8 mouse cellular contexts compared by ENCODE assay signal in the genomic region with DNA sequence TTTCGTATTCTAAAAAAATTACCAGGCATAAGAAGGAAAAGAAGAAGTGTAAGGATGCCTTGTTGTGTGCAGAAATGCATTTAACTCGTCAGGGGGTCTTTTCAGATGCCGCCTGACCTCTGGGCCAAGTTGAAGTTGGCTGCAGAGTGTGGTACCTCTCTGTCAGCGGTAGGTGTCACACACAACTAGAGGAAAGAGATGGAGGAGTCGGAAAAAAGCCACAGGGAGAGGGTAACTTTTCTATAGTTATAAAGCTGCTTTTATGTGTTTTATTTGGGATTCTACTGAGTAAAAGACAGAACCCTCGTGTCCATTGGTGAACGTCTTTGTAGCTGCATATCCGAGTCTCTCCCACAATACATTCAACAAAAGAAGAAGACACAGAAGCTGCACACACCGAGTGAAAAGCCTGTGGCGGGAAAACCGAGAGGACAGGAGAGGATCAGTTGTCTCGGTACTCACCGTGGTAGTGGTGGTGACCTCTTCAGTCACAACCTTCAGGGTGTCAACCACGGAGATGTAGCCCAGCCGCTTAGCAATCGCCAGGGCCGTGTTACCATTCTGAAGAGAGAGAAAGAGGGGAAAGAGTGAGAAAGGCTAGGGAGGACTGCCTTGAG.
A peak's percentile ranks its signal among the peaks of the same experiment; 100 is the strongest.
DNase-seq lines count a peak whose midpoint lies in the region; ATAC-seq and TF ChIP-seq lines count a peak whose summit lies in the region.

No protein-coding gene starts in this region.

- H3K4me2 ChIP-seq in CH12.LX (ENCODE audit: insufficient read depth, low read depth, poor library complexity, severe bottlenecking): peak overlapping the region; percentile 21; the same call in 1 of the 2 replicates
- peak overlapping the region; percentile 61 for H3K4me2 ChIP-seq in forebrain, embryonic 13.5 days
- peak overlapping the region; percentile 26; the same call in 1 of the 2 replicates for H3K4me2 ChIP-seq in liver, embryonic 12.5 days

- no peak for TF ChIP-seq POLR2A in CH12.LX (IDR thresholded peaks at IDR 0.05; ENCODE audit: low read depth, low read length)

- ATAC-seq in forebrain, embryonic 13.5 days: no peak; the same call in 1 of the 2 replicates
- no peak for ATAC-seq in liver, embryonic 12.5 days
- ATAC-seq in monocyte, adult 5-6 weeks (replicated peaks; ENCODE audit: insufficient number of reproducible peaks, low FRiP score, low TSS enrichment, poor library complexity, severe bottlenecking): no peak

- peak overlapping the region in 1 of 3 experiments; percentile 47 for H3K4me3 ChIP-seq in CH12.LX (replicated peaks in 1 of 3; ENCODE audit: low read depth in 2 of 3, low read length in 2 of 3, poor library complexity in 1 of 3)
- peak overlapping the region; percentile 35 for H3K4me3 ChIP-seq in forebrain, embryonic 13.5 days
- H3K4me3 ChIP-seq in liver, embryonic 12.5 days: no peak overlapping the region

- peak overlapping the region; percentile 44; the same call in 1 of the 2 replicates for H3K27ac ChIP-seq in CH12.LX (ENCODE audit: insufficient read depth, low read depth)
- H3K27ac ChIP-seq in forebrain, embryonic 13.5 days: peak overlapping the region; percentile 87
- no peak overlapping the region for H3K27ac ChIP-seq in liver, embryonic 12.5 days

- in situ Hi-C loops in CH12.LX (cut with MboI; ENCODE audit: low pct_ligation_motif_present, low pct_unique_long_range_greater_than_20kb, low sequenced_read_pairs): no loop called here

- peaks cover 0 to 2% of the 10 kb centered on the region in 2 experiments for H3K36me3 ChIP-seq in CH12.LX (replicated peaks in 1 of 2; ENCODE audit: control insufficient read depth in 1 of 2, insufficient read depth in 1 of 2, low read length in 1 of 2)
- peaks cover 5% of the 10 kb centered on the region for H3K36me3 ChIP-seq in forebrain, embryonic 13.5 days (ENCODE audit: poor library complexity, severe bottlenecking)
- H3K36me3 ChIP-seq in liver, embryonic 12.5 days: no peaks in the 10 kb centered on the region

- dilution Hi-C loops in CH12.LX (cut with MboI; ENCODE audit: extremely low pct_ligation_motif_present, extremely low pct_unique_long_range_greater_than_20kb, low sequenced_read_pairs): no loop called here

- no peaks in the 10 kb centered on the region for H3K27me3 ChIP-seq in CH12.LX (replicated peaks)
- no peaks in the 10 kb centered on the region for H3K27me3 ChIP-seq in forebrain, embryonic 13.5 days
- peaks cover 13% of the 10 kb centered on the region for H3K27me3 ChIP-seq in liver, embryonic 12.5 days (replicated peaks)

- H3K9ac ChIP-seq in CH12.LX (ENCODE audit: insufficient read depth, low read depth): no peak overlapping the region
- H3K9ac ChIP-seq in forebrain, embryonic 13.5 days: peak overlapping the region; percentile 54
- H3K9ac ChIP-seq in liver, embryonic 12.5 days: no peak overlapping the region

- H3K4me1 ChIP-seq in CH12.LX (ENCODE audit: control insufficient read depth in 1 of 2, insufficient read depth in 2 of 2): peaks cover 9 to 32% of the 10 kb centered on the region in 2 experiments; a peak in 3 of 4 replicates
- peaks cover 59% of the 10 kb centered on the region for H3K4me1 ChIP-seq in forebrain, embryonic 13.5 days
- no peaks in the 10 kb centered on the region for H3K4me1 ChIP-seq in liver, embryonic 12.5 days

- TF ChIP-seq EP300 in CH12.LX (IDR thresholded peaks at IDR 0.05; ENCODE audit: low read length): no peak

- TF ChIP-seq CTCF in CH12.LX (conservative IDR thresholded peaks at IDR 0.05 in 1 of 2, IDR thresholded peaks at IDR 0.05 in 1 of 2; ENCODE audit: low read depth in 2 of 2, low read length in 2 of 2): peak in 1 of 2 experiments; percentile 43; a peak in 2 of 4 replicates

- DNase-seq in cerebellum, adult 9-10 months: peak; percentile 49
- DNase-seq in cerebellum, adult 9-11 months: no peak
- peak; percentile 44 for DNase-seq in CH12.LX (ENCODE audit: extremely low read depth)
- DNase-seq in thymus, postnatal 0 days (ENCODE audit: low spot score): no peak
- no peak for DNase-seq in layer of hippocampus, adult 18-20 months (ENCODE audit: low spot score in 2 of 2)

- H3K79me2 ChIP-seq in CH12.LX (replicated peaks; ENCODE audit: control insufficient read depth, extremely low read depth, insufficient read depth, poor library complexity, severe bottlenecking): no peaks in the 10 kb centered on the region

- no peaks in the 10 kb centered on the region for H3K9me3 ChIP-seq in CH12.LX (replicated peaks; ENCODE audit: low read length)
- no peaks in the 10 kb centered on the region for H3K9me3 ChIP-seq in forebrain, embryonic 13.5 days (replicated peaks)
- no peaks in the 10 kb centered on the region for H3K9me3 ChIP-seq in liver, embryonic 12.5 days (replicated peaks)

- WGBS in forebrain, embryonic 13.5 days: 3% methylated on average over 17 of the region's 17 CpGs
- 8% methylated on average over 17 of the region's 17 CpGs for WGBS in liver, embryonic 12.5 days (ENCODE audit: insufficient replicate concordance)

- TF ChIP-seq RAD21 in CH12.LX (IDR thresholded peaks at IDR 0.05; ENCODE audit: low read depth, low read length): peak; percentile 47

TF ChIP-seq in CH12.LX, 34 proteins besides CTCF, POLR2A, EP300 and RAD21:
- TF ChIP-seq SMC3 (IDR thresholded peaks at IDR 0.05; ENCODE audit: low read depth, low read length): 0 out of 2 replicates have a peak, but pooled peaks have one; percentile 13
- no peak for TF ChIP-seq BHLHE40 (IDR thresholded peaks at IDR 0.05; ENCODE audit: low read depth, low read length)
- TF ChIP-seq HCFC1 (IDR thresholded peaks at IDR 0.05; ENCODE audit: low read depth, low read length): no peak

Comparison
In these comparisons a context has a peak if more than half of its experiments do, and no peak if none do; other contexts are left out.
1. DNase-seq: peak in cerebellum, adult 9-10 months (single experiment) and CH12.LX (single experiment); none in cerebellum, adult 9-11 months (single experiment), thymus, postnatal 0 days (single experiment) and layer of hippocampus, adult 18-20 months (0 of 2).
2. Peak in every context shown above with its lines, with median percentiles within 50 percentile points of each other: H3K4me2 ChIP-seq.